Mouse (Mus musculus) hindlimb bud, embryonic 11.5 days (tissue): ENCODE data around the gene Slc45a3.

Source experiments
- DNase-seq: peaks from one replicate; pipeline ENCODE4 v3.0.0-alpha.2; 2012; ENCODE audit warnings: low read depth, low spot score; ENCODE audit errors: extremely low spot score

Gene Slc45a3

DNA sequence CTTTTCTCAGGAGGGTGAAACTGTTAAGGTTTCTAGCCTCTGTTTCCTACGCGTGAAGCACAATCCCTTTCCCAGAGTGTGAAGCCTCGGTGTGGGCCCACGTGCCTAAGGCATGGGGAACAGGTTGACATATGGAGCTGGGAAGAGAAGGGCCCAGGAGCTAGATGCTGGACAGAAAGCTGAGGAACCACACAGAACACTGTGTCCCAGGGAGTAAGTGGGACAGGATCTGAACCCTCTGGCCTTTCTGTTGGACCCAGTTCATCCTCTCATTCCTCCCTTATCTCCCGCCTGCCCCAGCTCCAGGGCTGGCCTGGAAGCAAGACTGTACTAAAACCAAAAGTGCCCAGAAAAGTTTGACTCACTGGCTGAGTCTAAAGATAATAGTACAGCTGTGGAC is 1.3 kb downstream of the Slc45a3 start:
- no peak for DNase-seq

DNA sequence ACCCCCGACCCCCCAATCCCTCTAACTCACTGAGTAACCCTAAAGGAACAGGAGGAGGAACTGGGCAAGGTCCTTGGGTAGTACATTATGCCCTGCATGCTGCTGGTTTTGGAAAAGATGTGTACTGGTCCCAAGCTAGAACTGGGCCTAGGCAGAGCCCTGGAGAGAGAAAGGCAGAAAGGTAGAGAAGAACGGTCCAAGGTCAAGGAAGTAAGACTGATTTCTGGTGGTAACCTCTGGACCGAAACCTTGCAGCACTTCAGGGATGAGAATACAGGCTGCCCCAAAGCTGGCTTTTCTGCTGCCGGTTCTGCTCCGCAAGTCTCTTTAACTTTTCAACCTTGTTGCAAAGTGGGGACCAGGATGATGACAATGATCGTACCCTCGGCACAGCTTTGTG is 1.8 kb downstream of the Slc45a3 start:
- no peak for DNase-seq

DNA sequence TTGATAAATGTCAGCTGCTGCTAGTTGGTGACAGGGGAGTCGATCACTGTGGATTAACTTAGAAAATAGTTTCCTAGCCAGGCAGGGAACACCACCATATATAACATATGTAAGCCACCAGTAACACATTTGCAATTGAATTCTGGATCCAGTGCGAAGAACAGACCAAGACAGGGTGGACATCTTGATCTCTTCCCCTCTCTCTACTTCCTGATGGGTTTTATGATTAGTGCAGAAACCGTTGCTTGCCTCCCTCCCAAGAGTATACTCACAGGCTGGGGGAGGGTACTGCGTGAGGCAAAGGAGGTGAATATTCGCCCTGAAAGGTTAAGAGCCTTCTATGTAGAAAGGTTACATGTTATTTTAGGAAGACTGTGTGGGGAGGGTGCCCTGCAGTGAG is 3.1 kb downstream of the Slc45a3 start:
- no peak for DNase-seq

DNA sequence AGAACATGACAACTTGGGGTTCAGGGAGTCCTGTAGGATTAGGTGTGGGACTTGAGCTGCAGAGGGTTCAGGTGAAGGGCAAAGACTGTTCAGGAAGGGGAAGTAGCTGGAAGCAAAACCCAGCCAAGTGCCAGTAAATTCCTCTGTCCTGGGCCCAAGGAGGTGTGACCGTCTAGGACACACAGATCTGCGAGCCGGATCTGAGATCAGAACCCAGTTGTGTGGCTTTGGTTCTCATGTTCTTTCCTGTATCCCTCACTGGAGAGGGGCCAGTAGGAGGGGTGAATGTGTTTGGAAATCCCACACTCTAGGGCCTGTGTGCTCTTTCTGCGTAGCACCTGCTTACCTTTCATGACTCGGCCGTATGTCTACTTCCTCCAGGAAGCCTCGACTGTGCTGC is 4.6 kb downstream of the Slc45a3 start:
- DNase-seq: no peak

DNA sequence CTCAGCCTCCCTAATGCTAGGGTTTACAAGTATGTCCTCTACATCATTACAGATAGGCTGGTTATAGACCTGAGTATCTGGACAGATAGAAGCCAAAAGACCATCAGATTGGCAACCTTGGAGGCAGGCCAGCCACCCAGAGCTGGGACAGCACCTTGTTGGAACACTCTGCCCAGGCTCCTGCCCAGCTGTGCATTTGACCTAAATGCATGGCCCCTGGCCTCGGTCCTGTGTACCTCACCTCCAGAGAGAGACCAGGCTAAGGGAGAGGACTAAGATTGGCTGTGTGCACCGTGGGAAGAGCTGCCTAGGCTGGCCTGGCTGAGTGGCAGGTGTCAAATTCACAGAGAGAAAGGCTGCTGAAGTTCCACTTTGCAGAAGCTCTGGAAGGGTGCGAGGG is 5.8 kb downstream of the Slc45a3 start:
- no peak for DNase-seq

DNA sequence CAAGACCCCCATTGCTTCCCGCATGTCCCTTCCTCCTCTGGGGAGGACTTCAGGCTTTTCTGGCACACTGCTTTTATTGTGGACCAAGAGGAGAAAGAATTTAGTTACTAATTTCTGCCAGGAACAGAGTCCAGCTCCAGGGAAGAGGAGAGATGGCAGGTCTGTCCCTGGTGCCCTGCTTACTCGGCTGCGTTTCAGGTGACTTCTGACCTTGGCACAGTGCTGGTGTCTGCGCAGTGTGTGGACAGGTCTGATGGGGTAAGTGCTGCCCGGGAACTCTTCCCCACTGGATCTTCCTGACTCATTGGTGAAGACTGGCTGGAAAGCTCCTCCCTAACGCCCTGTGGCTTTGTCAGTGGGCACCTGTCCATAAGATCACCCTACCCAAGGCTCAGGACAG is 6.2 kb downstream of the Slc45a3 start:
- no peak for DNase-seq

DNA sequence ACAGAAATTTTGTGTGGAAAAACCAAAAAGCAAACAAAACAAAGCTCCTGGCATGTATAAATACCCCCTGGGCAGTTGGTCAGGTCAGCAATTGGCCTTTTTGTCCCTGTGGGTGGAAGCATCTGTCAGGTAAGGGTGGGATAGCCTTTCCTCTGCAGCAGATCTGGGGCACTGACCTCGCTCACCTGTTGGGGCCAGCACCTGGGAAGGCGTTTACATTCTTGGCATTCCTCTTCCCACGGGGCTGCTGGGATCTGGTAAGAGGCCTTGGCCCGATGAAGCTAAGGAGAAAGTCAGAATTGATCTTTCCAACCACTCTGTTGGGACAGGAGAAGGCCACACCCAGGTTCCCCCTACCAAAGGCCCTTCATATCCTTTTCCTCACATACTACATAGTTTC is 7.1 kb downstream of the Slc45a3 start:
- DNase-seq: no peak

DNA sequence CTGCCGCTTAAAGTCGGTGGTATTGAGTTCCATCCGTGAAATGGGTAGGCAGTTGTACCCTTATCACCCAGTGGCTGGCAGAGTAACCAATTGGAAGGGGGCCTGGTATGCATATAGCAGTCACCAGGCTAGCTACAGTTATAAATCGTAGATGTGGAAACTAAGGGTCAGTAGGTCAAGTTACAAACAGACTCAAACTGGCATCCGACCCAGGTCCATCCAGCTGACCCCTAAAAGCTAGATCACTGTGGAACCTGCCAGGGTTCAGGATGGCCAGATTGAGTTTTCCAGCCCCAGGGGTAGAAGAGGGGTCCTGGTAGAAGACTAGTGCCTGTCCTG is 7.5 kb downstream of the Slc45a3 start:
- no peak for DNase-seq

DNA sequence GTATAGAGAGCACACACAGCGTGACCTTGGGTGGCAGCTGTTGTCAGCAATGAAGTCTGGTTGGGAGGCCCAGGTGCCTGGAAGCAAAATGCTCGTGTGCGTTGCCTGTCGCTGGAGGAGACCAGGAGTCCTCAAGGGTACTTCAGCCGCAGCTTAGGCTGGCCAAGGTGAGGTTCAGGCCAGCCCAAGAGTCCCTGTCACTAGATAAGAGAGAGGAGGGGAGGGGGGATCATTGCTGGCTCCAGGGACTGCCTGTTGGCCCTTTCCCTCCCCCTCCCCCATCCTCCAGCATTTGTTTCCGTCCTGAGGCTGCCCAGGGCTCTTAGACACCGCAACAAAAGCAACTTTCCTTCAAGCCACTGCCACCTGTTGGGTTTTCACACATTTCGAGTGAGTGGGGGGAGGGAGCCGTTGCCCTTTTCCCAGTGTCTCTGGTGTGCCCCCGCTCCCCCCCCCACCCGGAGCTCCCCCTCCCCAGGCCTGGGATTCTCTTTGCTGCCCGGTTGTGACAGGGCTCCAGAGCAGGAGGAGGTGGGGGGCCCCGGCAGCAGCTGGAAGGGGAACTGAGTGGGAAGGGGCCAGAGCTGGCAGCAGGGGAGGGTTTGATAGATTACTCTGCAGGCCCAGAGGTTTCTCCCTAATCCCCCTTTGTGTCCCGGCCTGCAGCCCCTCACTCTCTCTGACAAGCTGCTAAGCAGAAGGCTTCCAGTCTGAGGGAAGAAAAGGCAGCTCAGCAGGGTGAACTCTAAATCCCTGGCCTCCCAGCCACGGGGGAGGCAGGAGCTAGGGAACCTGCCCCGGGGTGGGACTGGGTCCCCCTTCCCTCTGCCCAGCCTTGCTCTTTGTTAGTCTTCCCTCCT is 8.1 kb downstream of the Slc45a3 start:
- no peak for DNase-seq

DNA sequence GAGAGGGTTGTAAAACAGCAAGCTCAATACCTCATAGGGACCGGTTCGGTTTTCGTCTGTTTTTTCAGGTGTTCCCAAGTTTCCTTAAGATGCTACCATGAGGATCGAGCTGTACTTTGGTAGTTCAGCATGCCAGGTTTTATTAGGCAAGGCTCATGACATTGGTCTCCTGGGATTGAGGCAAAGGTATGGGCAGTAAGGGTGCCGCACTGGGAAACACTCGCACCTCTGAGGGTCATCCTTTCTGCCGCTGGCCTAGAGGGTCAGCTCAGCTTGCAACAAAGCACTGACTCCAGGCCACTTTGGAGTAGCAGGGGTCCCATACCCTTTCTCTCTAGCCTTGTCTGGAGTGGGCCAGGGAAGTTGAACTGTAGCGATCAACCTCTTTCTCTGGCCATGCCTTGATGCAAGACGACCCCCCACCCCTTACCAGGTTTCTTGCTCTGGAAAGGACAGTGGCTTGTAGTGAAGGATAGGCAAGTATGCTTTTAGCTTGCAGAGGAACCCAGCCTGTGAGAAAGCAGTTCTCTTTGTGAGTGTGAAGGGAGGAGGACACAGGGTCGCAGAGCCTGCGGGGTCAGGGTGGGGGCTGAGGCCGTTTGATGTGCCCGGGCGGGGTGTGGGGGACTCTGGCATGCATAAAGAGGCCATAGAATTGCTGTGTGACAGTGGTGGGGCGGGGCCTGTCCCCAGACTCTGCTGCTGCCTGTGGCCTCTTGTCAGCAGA is 9.2 kb downstream of the Slc45a3 start:
- no peak for DNase-seq

DNA sequence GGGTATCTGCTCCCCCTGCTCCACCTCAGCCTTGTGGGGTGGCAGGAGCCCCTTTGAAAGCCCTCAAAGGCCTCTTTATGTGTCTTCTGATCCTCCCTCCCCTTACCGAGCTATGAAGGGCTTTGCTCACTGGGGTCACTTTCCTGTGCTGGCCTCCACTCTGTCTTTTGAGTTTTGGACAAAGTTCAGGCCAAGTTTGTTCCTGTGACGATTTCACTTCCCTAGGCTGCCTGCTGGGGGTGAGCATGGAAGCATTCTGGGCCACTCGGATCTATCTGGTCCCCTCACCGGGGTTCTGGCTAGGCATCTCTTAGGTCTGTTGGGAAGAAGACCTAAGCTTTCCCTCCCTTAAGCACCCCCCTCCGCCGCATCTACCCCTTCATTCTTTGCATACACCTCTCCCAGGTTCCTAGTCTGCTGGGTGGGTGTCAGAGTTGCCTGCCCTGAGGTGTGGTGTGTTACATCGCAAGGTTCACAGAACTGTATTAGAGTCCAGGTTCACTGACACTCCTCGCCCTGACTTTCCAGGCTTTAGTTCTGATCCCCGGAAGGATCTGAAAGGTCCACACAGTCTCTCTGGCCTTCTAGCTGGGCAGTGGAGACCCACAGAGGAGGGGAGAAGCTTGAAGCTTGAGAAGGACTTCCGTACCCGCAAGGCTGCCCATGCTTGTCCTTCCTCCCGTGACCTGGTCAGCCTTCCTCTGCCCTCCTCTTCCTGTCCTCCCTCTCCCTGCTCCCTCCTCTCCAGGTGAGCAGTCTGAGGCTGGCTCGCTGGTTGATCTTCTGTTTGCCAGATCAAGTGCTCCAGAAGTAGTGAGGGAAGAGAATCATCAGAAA is 9.9 kb downstream of the Slc45a3 start:
- no peak for DNase-seq

DNA sequence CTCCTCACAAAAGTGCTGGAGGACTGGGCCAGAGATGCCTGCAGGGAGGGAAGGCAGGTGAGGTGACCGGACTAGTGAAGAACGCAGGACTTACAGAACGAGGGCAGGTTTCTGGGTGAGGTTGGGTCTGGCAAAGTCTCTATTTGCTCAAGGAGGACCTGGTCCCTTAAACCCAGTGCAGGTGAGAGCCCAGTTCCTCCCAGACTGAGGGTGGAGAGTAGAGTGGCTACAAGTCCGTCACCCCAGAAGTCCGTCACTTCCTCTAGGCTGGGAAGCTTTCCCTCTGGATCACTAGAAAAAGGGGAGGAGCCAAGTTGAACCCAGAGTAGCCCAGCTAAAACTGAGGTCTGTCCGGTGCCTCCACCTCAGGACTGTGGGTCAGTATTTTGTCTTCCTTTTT is 11.2 kb downstream of the Slc45a3 start:
- no peak for DNase-seq

DNA sequence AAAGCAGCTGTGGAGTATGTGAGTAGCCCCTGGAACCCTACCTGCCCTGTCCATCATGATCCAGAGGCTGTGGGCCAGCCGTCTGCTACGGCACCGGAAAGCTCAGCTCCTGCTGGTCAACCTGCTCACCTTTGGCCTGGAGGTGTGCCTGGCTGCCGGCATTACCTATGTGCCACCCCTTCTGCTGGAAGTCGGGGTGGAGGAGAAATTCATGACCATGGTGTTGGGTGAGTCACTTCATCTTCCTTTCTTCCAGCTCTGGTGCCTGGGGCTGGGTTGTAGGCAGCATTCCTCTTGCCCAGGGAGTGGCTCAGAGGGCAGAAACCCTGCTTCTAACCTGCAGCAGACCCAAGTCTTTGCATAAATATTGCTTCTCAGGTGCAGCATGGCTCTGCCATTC is 14.1 kb downstream of the Slc45a3 start:
- no peak for DNase-seq

DNA sequence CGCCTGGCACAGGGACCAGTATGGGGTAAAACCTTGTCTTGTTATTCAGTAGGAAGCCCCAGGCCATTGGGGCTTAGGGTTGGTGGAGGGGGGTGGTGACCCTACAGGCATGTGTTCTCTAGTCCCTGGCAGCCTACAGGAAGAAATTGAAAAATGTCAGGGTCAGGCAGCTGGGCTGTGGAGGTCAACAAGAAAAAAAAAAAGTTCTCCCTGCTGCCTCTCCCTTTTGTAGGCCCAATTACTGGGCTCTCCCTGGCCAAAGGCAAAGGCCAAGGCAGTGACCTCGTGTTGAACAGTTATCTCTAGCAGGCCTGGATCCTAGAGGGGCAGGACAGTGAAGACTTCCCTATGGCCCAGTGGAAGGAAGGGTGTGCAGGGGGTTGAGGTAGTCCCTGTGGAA is 17.7 kb downstream of the Slc45a3 start:
- DNase-seq: no peak

DNA sequence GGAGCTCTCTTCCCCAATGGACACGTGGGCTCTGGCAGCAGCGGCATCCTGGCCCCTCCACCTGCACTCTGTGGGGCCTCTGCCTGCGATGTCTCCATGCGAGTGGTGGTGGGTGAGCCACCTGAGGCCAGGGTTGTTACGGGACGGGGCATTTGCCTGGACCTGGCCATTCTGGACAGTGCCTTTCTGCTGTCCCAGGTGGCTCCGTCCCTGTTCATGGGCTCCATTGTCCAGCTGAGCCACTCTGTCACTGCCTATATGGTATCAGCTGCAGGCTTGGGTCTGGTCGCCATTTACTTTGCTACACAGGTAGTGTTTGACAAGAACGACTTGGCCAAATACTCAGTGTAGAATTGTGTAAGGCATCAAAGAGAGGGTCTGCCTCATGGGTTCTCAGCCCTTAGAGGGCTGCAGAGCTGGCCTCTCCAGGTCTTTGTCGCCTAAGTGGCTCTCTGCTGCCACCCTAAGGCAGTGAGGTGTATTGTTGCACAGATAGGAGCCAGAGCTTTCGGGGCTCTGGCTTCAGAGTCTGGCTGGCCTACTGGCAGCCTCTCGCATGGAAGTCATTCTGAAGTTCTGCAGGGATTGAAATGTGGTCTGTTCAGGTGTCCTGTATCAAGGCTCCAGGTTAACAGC is 18.7 kb downstream of the Slc45a3 start:
- DNase-seq: peak; percentile 61

DNA sequence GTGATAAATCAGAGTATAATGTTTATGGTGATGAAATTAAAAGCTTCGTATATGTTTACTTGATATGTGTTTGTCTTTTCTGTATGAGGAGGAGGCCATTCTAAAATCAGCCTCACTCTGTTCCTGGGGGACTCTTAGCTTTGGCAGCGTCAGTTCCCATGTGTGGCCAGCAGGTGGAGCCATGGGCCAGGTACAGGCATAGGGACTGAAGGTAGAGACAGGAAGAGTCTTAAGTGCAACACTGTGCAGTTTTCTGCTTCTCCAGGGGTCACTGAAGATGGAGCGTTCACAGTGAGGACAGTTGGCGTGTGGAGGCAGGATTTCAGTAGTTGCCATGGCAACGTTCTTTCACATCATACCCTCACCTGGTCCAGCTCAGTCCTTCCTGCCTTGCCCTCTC is 20.1 kb downstream of the Slc45a3 start:
- DNase-seq: no peak

DNA sequence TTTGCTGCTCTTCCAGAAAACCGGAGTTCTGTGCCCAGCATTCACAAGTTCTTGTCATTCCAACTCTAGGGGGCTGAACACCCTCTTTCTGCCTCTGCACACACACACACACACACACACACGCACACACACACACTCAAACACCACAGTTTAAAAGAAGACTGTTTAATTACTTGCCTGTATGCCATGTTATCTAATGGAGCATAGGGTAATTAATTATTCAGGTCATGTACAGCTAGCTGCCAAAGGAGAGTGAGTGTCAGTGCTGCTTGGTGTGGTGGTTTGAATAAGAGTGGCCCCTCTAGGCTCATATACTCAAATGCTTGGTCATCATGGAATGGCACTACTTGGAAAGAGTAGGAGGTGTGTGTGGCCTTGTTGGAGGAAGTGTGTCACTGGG is 21.0 kb downstream of the Slc45a3 start:
- DNase-seq: no peak

DNA sequence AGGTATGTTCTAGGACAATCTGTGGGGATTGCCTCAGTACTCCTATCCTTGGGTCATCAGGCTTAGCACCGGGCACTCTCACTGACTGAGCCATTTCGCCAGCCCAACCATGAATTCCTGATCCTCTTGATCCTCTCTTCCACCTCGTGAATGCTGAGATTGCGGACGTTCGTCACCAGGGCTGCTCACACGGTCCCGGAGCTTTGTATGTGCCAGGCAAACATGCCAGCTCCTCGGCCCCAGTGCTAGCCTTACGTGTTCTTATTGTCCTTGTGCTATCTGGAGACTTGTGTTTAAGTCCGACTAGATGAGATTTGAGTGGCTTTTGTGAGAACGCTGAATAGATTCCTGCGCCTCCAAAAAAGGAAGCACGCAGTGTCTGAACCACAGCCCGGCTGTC is 24.7 kb downstream of the Slc45a3 start:
- no peak for DNase-seq

DNA sequence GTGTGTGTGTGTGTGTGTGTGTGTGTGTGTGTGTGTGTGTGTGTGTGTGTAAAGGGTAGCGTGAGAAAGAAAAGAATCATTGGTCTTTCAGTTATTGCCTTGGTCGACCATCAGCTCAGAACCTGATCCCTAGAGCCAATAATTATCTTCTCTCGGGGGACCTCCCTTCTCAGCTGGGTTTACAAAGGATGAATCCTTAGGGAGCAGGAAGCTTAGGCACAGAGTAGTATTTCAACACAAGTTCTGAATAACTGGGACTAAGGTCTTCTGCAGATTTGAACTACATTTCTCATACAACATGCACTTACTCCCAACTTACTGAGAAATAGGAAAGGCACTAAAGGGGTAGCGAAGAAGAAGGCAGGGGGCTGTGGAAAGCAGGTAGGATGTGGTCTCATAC is 26.7 kb downstream of the Slc45a3 start:
- DNase-seq: no peak

DNA sequence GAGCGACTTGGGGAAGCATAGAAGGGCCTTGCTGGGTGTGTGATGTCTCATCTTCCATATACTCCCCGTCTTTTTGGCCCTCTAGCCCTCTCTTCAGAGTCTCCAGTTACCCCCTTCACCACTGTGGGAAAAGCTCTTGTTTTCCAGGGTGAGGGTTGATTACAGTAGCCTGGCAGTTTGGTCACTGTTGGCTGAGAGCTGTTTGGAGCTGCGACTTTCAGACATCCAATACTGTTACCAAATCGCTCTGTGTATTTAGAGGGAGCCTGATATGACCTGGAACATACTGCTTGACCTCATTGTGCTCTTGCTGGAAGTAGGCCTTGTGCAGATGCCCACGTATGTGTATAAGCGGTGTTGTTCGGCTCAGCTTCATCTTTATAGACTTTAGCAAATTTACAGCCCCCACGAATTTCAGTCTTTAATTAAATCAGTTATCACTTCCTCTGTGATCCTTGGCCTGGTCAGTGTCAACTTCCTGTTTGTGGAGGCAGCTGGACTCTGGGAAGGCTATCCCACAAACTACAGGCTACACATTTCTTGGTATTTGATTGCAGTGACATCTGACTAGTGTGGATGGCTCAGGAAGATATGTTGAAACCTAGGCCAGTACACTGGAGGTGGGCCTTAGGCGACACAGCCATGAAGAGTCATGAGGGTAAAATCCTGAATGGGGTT is 27.5 kb downstream of the Slc45a3 start:
- DNase-seq: no peak

DNA sequence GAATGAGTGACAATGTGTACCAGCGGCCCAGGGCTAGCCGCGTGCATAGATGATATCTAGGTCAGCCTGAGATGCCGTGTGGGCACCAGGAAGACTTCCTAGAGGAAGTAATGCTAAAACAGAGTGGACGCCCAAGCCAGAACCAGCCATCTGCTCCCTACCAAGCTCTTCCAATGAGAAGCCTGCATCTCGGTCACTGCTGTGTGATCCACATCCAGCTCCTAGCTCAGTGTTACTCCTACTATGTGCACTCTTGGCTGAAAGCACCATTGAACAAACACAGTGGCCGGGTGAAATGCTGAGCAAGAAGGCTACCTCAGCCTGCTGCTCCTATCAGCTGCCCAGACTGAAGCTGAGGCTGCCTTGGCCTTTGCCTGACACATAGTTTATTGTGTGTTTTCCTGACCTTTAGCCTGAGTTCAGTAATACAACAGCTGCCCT is 29.8 kb downstream of the Slc45a3 start:
- no peak for DNase-seq
